Mouse (Mus musculus) heart, postnatal 10 days (tissue): Measurements from ENCODE around the gene Sp1. TPM values are rescaled to one million over a fixed set of nuclear protein-coding genes. Genes with fewer than 3 reads are reported as not detected.

Experiments used
- DNase-seq, 2 experiments: peaks; one replicate each; pipeline ENCODE4 v3.0.0; 2021
- intact Hi-C: fragments of 180-260 bp; cut with DNase I; formaldehyde crosslinking; loops from one replicate; pipeline ENCODE4 v1.15.1; 2025
- total RNA-seq, 2 experiments: library from RNA; stranded (reverse); gene quantifications; 2 replicates each; pipeline ENCODE4 v1.2.3; 2021

Gene Sp1
- total RNA-seq, 2 experiments from 2014 or later: 57.7 to 68.4 TPM

DNA sequence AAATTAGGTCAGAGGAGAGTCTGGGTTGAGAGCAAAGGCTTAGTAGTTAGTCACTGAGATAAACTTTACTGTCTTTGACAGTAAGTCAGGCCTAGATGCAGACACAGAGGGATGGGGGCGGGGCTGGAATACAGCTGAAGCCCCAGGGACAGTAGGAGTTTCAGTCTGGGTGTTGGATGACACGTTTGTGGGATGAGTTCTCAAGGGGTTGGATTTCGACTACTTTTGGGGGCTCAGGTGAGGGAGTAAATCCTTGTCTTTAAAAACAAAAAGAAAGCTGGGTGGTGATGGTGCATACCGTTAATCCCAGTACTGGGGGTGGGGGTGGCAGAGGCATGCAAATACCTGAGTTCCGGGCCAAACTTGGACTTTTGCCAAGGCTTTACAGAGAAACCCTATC is 7.3 kb upstream of the Sp1 start:
- peak in 1 of 2 experiments; percentile 29 for DNase-seq
- intact Hi-C loops: no loop called here

DNA sequence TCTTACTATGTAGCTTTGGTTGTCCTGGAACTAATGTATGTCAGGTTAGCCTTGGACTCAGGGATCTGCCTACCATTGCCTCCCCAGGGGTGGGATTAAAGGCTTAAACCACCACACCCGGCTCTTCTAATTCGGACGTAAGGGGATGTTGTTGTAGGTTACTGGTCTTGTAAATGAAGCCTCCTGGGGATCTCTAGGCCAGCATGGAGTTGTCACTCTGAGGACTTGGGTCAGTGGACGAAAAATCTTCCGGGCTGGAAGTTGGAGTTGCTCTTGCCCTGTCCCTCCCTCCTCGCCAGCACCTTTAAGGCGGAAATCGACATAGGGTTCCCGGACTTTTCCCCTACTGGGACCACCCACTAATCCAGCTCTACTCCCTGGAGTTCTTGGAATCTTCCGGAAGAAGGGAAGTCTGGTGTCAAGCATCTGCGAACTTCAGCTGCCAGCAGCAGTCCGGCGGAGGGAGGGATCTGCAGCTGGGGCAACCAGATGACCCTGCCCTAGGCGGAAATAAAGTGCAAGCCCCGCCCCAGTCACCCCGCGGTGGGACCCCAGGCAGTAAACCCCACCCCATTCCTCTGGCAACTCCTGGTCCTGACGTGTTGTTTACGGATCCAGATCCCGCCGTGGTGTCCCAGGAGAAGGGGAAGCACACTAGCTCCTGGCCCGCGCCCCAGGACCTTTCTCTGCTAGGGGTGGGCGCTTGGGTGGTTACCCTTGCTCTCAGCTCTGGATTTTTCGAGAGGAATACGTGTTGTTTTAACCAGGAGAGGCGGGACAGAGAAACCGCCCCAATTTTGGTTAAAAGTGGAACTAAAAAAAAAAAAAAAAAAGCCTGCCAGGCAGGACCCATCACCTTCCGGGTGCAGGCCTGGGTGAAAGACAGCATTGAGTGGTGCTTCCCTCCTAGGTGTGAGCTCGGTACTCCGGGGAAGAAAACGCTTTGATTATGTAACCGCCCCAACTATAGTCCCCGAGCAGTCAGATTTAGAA is 6.4 kb upstream of the Sp1 start:
- intact Hi-C loops: no loop called here
- peak; percentile 95 for DNase-seq

DNA sequence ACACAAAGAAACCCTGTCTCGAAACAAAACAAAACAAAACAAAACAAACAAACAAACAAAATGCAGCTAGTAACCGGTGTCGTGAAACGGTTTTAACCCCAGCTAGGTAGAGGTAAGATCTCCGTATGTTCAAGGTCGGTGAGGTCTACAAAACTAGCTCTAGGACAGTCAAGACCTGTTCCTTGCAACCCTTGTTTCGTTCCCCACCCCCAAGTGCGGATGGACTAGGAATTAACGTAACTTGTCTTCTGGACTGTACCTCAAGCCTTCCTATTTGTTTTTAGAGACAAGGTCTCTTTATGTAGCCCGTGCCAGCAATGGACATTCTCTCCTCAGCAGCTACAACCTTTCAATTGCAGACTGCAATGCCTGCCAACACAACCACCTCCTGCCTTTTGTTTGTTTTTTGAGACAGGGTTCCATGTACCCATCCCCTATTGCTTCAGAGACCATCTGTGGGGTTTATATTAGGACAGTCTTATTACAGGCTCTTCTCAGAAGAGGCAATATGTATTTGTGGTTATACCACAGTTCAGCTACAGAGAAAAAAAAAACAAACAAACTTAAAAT is 5.4 kb upstream of the Sp1 start:
- no peak for DNase-seq
- intact Hi-C loops: no loop called here

DNA sequence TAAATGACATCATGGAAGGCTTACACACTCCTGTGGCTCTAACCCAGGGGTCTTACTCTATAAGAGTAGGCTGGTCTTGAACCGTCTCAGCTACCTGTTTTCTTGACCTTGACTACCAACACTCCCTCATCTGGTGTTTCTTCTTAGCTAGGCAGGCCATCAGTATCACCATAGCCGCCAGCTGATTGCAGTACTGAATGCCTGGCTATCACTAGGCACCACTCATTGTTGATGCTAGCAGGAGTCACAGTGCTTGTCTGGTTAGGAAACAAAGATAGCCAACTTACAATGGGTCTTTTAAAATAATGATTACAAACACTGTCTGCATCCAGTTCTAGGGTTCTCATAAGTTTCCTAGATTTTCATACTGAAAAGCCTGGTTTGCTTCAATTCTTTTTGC is 4.7 kb upstream of the Sp1 start:
- intact Hi-C loops: no loop called here
- DNase-seq: no peak

DNA sequence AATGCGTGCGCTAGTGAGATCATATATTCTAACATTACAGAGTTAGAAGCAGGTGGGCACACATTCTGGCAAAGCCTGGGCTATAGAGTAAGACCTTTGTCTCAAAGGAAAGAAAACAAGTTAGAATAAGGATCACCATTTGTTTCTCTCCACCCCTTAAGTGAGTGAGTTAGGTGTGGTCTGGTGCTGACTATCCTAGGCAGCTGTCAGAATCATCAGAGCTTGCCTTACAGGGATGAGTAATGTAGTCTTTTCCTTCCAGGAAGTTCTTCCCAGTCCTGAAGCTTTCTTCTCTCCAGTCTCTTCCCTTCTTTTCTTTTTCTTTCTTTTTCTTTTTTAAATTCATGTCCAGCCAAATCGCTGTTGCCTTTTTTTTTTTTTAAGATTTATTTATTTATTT is 3.7 kb upstream of the Sp1 start:
- intact Hi-C loops: no loop called here
- DNase-seq: no peak

DNA sequence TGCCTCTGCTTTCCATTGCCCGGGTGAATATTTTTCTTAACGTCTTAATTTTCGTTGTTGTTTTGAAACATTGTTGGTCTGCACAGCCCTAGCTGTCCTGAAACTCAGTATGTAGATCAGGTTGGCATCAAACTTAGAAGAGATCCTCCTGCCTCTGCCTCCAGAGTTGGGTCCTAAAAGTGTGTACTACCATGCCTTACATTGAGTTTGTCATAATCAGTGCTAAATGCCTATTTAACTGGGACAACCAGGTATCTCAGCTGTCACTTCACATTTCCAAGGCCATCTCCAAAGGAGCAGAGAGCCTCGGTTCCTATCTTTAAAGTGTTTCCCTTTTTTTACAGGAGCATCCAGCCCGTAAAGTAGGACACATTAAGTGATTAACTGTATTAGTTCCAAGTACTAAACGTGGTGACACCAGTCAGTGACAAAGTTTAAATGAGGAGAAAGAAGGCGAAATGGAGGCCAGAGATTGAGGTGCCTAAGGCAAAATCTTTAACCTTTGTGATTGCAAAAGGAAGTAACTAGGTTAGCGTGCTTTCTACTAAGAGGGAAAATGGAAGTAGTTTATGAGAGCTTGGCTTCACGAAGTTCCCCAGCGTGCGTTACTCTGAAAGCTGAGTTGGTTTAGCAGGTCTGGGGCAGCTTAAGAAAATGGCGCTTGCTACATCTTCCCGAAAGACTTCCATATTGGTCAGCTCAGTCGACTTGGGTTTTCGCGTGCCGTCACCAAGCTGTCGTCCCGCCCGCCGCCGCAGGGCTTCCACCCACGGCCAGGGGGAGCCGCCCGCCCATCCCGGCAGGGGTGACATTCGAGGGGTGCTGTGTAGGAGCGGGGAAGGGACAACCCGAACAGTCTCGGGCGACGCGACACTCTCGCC is 1.1 kb upstream of the Sp1 start:
- intact Hi-C loops: no loop called here
- DNase-seq: no peak

DNA sequence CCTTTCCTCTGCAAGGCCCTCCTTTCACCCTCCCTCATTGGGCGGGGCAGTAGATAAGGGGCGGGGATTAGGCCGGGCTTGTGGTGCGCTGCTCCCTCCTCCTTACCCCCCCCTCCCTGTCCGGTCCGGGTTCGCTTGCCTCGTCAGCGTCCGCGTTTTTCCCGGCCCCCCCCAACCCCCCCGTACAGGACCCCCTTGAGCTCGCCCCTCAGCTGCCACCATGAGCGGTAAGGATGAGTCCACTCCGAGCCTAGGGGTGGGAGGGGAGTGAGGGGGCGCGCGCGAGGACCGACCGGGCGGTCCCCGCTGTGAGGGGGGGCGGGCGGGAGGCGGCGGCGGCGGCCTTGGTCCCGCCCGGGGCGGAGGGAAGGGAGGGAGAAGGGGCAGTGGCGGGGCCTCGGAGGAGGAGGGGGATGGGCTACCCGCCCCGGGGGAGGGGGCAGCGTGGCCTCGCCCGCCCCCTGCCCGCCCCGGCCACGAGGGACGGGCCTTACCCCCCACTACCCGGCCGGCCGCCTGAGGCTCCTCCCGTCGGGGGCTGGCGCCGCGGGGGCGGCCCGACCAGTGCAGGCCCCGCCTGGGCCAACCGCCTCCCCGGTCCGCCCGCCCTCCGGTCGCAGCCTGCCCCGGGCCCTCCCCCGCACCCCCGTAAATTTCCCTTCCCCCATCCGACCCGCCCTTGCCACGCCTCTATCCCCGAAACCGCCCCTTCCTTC is 411 bp downstream of the Sp1 start:
- peak; percentile 83 to 86 for DNase-seq
- intact Hi-C loops: no loop called here

DNA sequence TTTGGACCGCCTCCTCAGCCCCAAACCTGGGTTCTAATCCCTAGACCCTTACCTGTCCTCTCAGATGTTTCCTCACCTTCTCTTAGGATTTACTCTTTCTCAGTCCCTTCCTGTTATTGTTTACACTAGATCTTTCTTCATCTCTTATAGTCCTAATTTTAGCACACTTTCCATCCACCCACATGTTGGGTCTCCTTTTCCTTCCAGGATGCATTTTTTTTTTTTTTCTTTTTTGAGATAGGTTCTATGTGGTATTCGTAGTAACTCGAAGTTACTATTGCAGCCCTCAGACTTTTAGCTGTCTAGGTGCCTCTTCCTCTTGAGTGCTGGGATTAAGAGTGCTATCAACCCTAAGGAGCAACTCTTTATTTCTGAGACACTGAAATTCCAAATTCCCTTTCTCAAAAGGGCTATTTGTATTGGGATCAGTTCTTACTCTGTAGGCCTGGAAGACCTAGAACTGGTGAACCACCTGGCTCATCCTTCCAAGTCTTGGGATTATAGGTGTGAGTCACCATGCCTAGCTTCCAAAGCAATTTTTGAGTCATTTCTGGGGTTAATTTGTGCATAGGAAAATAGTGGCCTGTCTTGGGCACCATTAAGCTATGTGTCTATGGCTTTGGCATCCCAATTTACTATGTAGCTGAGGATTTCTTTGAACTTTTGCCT is 1.1 kb downstream of the Sp1 start:
- DNase-seq: no peak
- intact Hi-C loops: no loop called here

DNA sequence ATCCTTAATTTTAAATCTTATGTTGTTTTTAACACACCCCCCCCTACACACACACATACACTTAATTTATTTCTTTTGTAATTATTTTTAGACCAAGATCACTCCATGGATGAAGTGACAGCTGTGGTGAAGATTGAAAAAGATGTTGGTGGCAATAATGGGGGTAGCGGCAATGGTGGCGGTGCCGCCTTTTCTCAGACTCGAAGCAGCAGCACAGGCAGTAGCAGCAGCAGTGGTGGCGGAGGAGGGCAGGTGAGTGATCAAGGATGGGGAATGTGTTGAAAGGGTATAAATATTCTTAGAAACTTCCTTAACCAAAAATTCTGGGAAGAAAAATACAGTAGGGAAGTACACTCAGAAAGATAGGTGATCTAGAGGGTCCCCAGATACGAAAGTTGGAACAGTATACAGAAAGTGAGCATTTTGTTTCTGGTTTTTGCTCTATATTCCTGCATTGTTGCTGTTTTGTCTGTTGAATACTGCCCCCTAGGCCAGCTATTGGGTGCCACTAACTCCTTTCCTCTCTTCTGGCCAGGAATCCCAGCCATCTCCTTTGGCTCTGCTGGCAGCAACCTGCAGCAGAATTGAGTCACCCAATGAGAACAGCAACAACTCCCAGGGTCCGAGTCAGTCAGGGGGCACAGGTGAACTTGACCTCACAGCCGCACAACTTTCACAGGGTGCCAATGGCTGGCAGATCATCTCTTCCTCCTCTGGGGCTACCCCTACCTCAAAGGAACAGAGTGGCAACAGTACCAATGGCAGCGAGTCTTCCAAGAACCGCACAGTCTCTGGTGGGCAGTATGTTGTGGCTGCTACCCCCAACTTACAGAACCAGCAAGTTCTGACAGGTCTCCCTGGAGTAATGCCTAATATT is 2.0 kb downstream of the Sp1 start:
- no peak for DNase-seq
- intact Hi-C loops: no loop called here

DNA sequence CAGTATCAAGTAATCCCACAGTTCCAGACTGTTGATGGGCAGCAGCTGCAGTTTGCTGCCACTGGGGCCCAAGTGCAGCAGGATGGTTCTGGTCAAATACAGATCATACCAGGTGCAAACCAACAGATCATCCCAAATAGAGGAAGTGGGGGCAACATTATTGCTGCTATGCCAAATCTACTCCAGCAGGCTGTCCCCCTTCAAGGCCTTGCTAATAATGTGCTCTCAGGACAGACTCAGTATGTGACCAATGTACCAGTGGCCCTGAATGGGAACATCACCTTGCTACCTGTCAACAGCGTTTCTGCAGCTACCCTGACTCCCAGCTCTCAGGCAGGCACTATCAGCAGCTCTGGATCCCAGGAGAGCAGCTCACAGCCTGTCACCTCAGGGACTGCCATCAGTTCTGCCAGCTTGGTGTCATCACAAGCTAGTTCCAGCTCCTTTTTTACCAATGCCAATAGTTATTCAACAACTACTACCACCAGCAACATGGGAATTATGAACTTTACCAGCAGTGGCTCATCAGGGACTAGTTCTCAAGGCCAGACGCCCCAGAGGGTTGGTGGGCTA is 2.7 kb downstream of the Sp1 start:
- intact Hi-C loops: no loop called here
- no peak for DNase-seq

DNA sequence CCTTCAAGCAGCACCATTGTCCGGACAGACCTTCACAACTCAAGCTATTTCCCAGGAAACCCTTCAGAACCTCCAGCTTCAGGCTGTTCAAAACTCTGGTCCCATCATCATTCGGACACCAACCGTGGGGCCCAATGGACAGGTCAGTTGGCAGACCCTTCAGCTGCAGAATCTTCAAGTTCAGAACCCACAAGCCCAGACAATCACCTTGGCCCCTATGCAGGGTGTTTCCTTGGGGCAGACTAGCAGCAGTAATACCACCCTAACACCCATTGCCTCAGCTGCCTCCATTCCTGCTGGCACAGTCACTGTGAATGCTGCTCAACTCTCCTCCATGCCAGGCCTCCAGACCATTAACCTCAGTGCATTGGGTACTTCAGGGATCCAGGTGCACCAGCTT is 3.3 kb downstream of the Sp1 start:
- no peak for DNase-seq
- intact Hi-C loops: no loop called here

DNA sequence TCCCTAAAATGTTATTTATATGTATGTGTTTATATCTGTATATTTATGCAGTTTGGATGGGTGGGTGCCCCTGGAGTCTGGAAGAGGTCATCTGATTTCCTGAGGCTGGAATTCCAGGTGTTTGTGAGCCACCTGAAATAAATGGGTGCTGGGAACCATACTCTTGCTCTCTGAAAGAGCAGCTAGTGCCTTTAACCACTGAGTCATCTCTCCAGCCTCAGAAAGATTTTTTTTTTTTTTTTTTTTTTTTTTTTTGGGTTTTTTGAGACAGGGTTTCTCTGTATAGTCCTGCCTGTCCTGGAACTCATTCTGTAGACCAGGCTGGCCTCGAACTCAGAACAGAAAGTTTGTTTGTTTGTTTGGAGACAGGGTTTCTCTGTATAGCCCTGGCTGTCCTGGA is 5.1 kb downstream of the Sp1 start:
- no peak for DNase-seq
- intact Hi-C loops: no loop called here

DNA sequence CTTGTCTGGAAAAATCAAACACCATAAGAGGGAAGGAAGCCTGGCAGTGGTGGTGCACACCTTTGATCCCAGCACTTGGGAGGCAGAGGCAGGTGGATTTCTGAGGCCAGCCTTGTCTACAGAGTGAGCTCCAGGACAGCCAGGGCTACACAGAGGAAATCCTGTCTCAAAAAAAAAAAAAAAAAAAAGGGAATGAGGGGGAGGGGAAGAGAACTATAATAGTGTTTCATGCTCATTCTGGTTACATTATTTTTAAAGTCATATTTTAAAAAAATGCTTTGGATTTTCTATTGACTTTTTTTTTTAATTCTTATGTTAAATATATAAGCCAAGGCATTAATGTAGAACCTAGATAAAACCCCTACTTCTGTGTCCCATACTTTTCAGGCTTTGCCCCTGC is 7.7 kb downstream of the Sp1 start:
- intact Hi-C loops: no loop called here
- no peak for DNase-seq

DNA sequence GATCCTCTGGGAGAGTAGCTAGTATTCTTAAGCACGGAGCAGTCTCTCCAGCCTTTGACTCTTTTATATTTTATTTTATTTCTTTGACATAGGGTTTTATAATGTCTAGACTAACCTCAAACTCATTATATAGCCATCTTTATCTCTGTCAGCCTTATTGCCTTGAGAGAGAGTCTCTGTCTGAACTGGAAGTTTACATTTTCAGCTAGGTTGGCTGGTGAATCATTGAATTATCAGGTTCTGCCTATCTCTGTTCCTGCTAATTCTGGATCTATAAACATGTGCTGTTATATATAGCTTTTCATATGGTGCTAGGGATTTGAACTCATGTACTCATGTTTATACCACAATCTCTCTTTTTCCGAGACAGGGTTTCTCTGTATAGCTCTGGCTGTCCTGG is 11.6 kb downstream of the Sp1 start:
- intact Hi-C loops: no loop called here

DNA sequence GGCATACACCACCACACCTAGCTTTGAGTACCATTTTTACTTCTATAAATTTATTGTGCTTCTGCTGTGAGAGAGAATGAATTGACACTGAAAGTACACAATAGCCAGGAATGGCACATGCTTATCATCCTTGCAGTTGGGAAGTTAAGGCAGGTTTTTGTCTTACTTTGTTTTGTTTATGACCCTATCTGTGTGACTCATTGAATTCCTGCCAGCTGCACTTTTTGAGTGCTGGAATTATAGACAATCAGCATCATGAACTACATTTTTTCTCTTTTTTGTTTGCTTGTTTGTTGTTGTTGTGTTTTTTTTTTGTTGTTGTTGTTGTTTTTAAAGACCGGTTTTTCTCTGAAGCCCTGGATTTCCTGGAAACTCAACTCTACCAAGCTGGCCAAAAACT is 15.0 kb downstream of the Sp1 start:
- DNase-seq: no peak
- intact Hi-C loops: loop anchor here (1.0 kb wide), 1 partner anchor 40 kb away; no protein-coding TSS in a partner anchor

More for the DNA sequence above, 11.6 kb downstream of the Sp1 start:
- DNase-seq: no peak

DNA sequence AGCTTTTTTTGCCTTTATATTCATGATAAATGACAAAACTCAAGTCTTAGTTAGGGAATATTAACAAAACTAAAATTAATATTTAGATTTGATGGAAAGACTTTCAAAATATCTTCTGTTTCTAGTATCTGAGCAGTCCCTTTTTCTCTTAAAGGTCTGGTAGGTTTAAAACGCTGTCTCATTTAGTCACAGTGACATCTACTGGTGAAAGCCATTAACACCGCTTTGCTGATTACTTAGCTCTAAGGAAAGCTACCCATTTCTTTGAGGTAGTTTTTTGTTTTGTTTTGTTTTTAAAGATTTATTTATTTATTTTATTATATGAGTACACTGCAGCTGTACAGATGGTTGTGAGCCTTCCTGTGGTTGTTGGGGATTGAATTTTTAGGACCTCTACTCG is 15.5 kb downstream of the Sp1 start:
- intact Hi-C loops: loop anchor here (1.0 kb wide), 1 partner anchor 40 kb away; no protein-coding TSS in a partner anchor
- DNase-seq: peak; percentile 60 to 78

DNA sequence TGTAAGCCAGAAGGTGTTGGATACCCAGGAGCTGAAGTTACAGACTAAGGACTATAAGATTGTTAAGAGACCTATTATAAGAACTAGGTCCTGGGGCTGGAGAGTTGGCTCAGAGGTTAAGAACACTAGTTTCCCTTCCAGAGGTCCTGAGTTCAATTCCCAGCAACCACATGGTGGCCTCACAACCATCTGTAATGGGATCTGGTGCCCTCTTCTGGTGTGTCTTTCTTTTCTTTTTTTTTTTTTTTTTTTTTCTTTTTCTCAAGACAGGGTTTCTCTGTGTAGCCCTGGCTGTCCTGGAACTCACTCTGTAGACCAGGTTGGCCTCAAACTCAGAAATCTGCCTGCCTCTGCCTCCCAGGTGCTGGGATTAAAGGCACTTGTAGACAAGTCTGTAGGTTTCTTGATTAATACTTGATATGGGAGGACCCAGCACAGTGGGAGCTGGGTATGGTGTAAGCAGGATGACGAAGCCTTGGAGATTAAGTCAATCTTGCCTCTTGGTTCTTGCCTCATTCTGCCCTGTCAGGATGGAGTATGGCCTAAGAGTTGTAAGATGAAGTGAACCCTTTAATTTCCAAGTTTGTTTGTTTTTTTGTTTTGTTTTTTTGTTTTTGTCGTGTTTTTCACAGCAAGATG is 17.8 kb downstream of the Sp1 start:
- intact Hi-C loops: no loop called here
- no peak for DNase-seq

DNA sequence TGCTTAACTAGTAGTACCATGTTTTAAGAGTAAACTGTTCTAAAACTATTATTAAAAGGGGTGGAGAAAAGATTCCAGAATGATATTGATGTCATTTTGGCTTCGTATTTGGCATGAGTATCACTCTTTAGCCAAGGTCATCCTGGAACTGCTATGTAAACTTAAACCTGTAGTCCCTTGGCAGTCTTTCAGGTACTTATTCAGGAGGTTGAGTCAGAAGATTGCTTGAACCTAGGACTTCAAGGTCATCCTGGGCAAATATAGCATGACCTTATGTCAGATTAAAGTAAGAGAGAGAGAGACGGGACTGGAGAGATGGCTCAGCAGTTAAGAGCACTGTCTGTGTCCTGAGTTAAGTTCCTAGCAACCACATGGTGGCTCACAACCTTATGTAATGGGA is 18.7 kb downstream of the Sp1 start:
- intact Hi-C loops: no loop called here

More for the DNA sequence above, 18.7 kb downstream of the Sp1 start:
- DNase-seq: no peak
